Mouse (Mus musculus) midbrain, embryonic 10.5 days (tissue): ENCODE results near the gene Zc3h8. TPM values are rescaled to one million over a fixed set of nuclear protein-coding genes. Genes with fewer than 3 reads are reported as not detected.

Experiments
- DNase-seq: peaks from one replicate; pipeline ENCODE4 v3.0.0-alpha.2; 2017; ENCODE audit warnings: low spot score
- H3K27ac ChIP-seq: fragments of 300-500 bp; sonication (generic); replicated peaks from 2 replicates; pipeline ENCODE4 v1.5.1; 2016; ENCODE audit warnings: mild to moderate bottlenecking
- H3K27me3 ChIP-seq: fragments of 300-500 bp; sonication (generic); 2 replicates; pipeline ENCODE4 v1.6.1; 2016; ENCODE audit warnings: low read depth, mild to moderate bottlenecking; ENCODE audit not compliant: poor library complexity, severe bottlenecking
- H3K36me3 ChIP-seq: fragments of 300-500 bp; sonication (generic); 2 replicates; pipeline ENCODE4 v1.6.1; 2016; ENCODE audit warnings: mild to moderate bottlenecking, moderate library complexity
- H3K4me1 ChIP-seq: fragments of 300-500 bp; sonication (generic); 2 replicates; pipeline ENCODE4 v1.6.1; 2016
- H3K4me3 ChIP-seq: fragments of 300-500 bp; sonication (generic); 2 replicates; pipeline ENCODE4 v1.5.1; 2016; ENCODE audit warnings: mild to moderate bottlenecking, moderate library complexity
- H3K9me3 ChIP-seq: fragments of 300-500 bp; sonication (generic); replicated peaks from 2 replicates; pipeline ENCODE4 v1.6.1; 2016; ENCODE audit warnings: mild to moderate bottlenecking
- WGBS: fragments of 180-500 bp; shearing (Covaris S2); methylation state at CpG from one replicate; pipeline ENCODE4 v1.1.7; 2016; 5-methylcytosine and 5-hydroxymethylcytosine counted together
- polyA plus RNA-seq: library from polyadenylated mRNA; unstranded; fragments of >200 nt; fragmentation: Nextera tagmentation; extraction: Ambion mirVana; gene quantifications from 2 replicates; pipeline ENCODE4 v1.2.1, GENCODE M21; 2016

Zc3h8 gene
- polyA plus RNA-seq, 1 experiment from 2014 or later, result 9.0 TPM

DNA sequence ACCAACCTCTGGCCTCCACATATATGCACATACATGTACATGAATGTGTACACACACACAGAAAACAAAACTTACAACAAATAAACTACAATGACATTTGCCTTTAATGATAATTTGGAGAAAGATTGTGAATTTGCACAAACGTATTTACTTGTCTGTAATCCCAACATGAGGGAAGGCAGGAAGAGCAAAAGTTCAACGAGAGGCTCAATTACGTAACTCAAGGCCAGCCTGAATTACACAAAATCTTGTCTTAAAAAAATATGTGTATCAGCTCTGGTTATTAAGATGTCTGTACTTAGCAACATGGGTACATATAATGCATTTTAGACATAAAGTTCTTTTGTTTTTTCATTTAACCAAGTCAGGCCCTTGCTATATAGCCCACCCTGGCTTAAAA, 7.6 kb downstream of the Zc3h8 start:
- 92% methylated on average over 3 of the region's 3 CpGs for WGBS
- Histone ChIP-seq H3K4me1 (no peaks in the 10 kb centered on the region), H3K9me3 (no peaks in the 10 kb centered on the region), H3K4me3 (no peak overlapping the region), H3K27me3 (no peaks in the 10 kb centered on the region), H3K27ac (no peak overlapping the region), H3K36me3 (peaks cover 43% of the 10 kb centered on the region)
- no peak for DNase-seq

DNA sequence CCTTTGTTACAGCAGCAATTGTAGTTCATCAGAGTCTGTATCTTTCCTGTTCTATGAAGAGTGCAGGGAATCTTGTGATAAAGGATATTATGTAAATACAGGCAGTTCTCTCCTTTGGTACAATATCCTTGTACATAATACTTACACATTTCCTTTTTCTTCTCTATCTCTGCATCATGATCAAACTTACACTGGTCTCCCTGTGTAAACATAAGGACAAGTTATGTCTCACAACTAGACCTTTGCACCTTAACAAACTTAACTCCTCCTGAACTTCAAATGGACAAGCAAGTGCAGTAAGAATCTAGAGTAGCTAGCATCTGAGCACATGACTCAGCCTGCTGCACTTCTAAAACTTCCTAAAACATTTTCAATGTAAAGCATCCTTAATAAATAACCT, 13.2 kb downstream of the Zc3h8 start:
- H3K36me3 ChIP-seq, result peaks cover 54% of the 10 kb centered on the region
- no peak overlapping the region for H3K4me3 ChIP-seq
- no peaks in the 10 kb centered on the region for H3K9me3 ChIP-seq
- no peak overlapping the region for H3K27ac ChIP-seq
- H3K27me3 ChIP-seq, result no peaks in the 10 kb centered on the region
- DNase-seq, result no peak
- no peaks in the 10 kb centered on the region for H3K4me1 ChIP-seq

DNA sequence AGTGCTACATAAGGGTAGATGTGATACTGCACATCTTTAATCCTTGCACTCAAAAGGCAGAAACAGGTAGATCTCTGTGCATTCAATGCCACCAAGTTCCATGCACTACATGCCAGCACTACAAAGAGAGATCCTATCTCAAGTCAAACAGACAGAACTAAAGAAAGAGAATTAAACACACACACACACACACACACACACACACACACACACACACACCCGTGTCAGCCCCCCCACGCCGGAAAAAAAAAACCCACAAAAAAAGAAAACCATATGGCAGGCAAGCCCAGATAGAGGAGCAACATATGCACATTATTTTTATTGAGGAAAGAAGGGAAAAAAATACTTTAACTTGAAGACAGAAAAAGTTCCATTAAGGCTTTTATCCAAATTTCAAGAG, 15.4 kb downstream of the Zc3h8 start:
- H3K36me3 ChIP-seq, result peaks cover 50% of the 10 kb centered on the region

GRCm38 (mm10) chr2:128924799-128925198, 19.1 kb downstream of the Zc3h8 start:
- Histone ChIP-seq H3K9me3 (no peaks in the 10 kb centered on the region), H3K27me3 (no peaks in the 10 kb centered on the region), H3K27ac (no peak overlapping the region), H3K36me3 (peaks cover 32% of the 10 kb centered on the region), H3K4me3 (no peak overlapping the region), H3K4me1 (no peaks in the 10 kb centered on the region)
- DNase-seq, result no peak
- 86% methylated on average over 4 of the region's 4 CpGs for WGBS

More for the DNA sequence above, 15.4 kb downstream of the Zc3h8 start:
- Histone ChIP-seq H3K9me3 (no peaks in the 10 kb centered on the region), H3K4me3 (no peak overlapping the region), H3K27ac (no peak overlapping the region), H3K4me1 (no peaks in the 10 kb centered on the region), H3K27me3 (no peaks in the 10 kb centered on the region)
- WGBS, result 94% methylated on average over 3 of the region's 3 CpGs
- no peak for DNase-seq

DNA sequence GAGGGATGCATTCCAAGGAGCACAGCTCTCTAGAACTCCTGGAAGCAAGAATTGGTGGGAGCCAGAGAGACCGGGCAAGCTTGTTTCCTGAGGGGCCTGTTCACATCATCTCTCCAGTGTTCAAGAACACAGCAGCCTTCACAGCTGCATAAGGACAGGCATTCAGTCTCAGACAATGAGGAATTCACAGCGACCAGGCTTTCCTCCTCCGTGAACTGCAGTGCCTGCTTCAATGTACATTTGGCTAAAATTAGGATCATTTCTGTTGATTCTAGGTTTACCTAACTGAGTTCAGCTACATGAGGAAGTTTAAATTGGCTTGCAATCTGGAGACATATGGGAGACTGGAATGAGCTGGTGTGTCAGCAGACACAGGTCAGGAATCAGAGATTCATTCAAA, 27.3 kb downstream of the Zc3h8 start:
- DNase-seq, result no peak
- Histone ChIP-seq H3K9me3 (no peaks in the 10 kb centered on the region), H3K36me3 (no peaks in the 10 kb centered on the region), H3K4me3 (no peak overlapping the region), H3K27me3 (no peaks in the 10 kb centered on the region), H3K27ac (no peak overlapping the region), H3K4me1 (no peaks in the 10 kb centered on the region)
- WGBS, result 77% methylated on average over 3 of the region's 3 CpGs

- H3K27me3 ChIP-seq, result no peaks in the 10 kb centered on the region
These were observed 28.9 kb downstream of the Zc3h8 start for GRCm38 (mm10) chr2:128914978-128915377.

DNA sequence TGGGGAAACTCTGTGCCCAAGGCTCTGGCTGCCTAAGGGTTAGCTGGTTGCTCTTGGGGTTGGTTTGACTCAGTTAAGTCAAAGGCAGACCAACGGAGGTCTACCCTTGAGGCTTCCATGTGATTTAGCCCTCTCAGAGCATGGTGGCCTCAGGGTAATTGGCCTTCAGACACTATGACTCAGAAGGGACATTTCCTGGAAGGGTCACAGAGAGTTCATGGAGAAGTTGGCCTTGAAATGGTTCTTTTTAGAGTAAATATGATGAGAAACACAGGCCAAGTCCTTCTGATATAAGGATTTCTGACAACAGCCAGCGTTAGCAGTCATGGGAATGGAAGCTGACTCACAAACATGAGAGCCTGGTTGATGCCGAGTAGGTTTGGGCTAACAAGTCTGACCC, 40.2 kb downstream of the Zc3h8 start:
- no peak for DNase-seq
- H3K36me3 ChIP-seq, result no peaks in the 10 kb centered on the region
- H3K27me3 ChIP-seq, result no peaks in the 10 kb centered on the region
- H3K4me1 ChIP-seq, result no peaks in the 10 kb centered on the region
- WGBS, result 87% methylated on average over 3 of the region's 3 CpGs
- H3K4me3 ChIP-seq, result no peak overlapping the region
- H3K9me3 ChIP-seq, result peaks cover 8% of the 10 kb centered on the region; the same call in 1 of the 2 replicates
- no peak overlapping the region for H3K27ac ChIP-seq

More at GRCm38 (mm10) chr2:128914978-128915377, 28.9 kb downstream of the Zc3h8 start:
- Histone ChIP-seq H3K36me3 (no peaks in the 10 kb centered on the region), H3K4me1 (no peaks in the 10 kb centered on the region), H3K9me3 (no peaks in the 10 kb centered on the region), H3K27ac (no peak overlapping the region), H3K4me3 (no peak overlapping the region)
- 82% methylated on average over 4 of the region's 4 CpGs for WGBS
- DNase-seq, result no peak

- Histone ChIP-seq H3K27me3 (no peaks in the 10 kb centered on the region), H3K36me3 (no peaks in the 10 kb centered on the region), H3K9me3 (peaks cover 8% of the 10 kb centered on the region; the same call in 1 of the 2 replicates), H3K27ac (no peak overlapping the region), H3K4me3 (no peak overlapping the region), H3K4me1 (no peaks in the 10 kb centered on the region)
- 91% methylated on average over 6 of the region's 6 CpGs for WGBS
- DNase-seq, result no peak
These were observed 41.0 kb downstream of the Zc3h8 start for GRCm38 (mm10) chr2:128902843-128903242.

GRCm38 (mm10) chr2:128892180-128892721, 51.6 kb downstream of the Zc3h8 start:
- DNase-seq, result peak; percentile 34
- Histone ChIP-seq H3K27me3 (peaks cover 13% of the 10 kb centered on the region), H3K27ac (peak overlapping the region; percentile 9; the same call in 1 of the 2 replicates), H3K4me1 (peaks cover 8% of the 10 kb centered on the region), H3K9me3 (0 out of 2 replicates have a peak, but pooled peaks cover 4% of the 10 kb centered on the region), H3K4me3 (peak overlapping the region; percentile 55), H3K36me3 (no peaks in the 10 kb centered on the region)
- 5% methylated on average over 30 of the region's 37 CpGs for WGBS

GRCm38 (mm10) chr2:128890661-128891335, 53.1 kb downstream of the Zc3h8 start:
- H3K27me3 ChIP-seq, result peaks cover 13% of the 10 kb centered on the region
- DNase-seq, result no peak
- H3K27ac ChIP-seq, result no peak overlapping the region
- H3K4me3 ChIP-seq, result no peak overlapping the region
- 0 out of 2 replicates have a peak, but pooled peaks cover 4% of the 10 kb centered on the region for H3K9me3 ChIP-seq
- WGBS, result 89% methylated on average over 4 of the region's 4 CpGs
- no peaks in the 10 kb centered on the region for H3K36me3 ChIP-seq
- H3K4me1 ChIP-seq, result peaks cover 8% of the 10 kb centered on the region

DNA sequence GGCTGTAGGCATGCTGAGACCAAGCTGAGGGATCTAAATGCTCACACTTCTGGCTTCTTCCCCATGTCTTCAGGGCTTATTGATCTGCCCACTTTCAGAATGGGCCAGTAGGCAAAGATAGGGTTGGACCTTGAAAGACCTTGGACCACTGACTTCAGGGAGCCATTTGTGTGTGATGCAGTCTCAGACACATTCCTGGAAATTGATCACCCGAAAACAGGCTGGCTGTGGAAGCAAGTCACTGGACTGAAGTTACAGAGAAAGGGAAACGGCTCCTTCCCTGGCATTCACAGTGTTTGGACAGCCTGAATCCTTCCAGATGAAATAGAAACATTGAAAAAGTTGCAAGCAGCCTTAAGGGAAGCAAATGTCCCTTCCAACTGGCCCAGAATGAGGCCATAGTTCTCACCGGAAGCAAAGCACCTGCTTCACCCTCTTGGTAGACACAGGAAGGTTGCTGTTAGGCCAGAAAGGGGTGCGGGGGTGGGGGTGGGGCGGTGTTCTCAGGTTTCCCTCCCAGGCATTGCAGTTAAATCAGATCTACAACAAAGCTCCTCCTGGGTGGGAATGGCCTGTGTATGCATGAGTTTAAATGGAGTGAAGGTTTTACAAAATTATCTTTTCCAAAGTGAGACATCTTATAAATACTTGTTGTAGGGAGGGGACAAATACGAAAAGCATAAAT, 55.9 kb downstream of the Zc3h8 start:
- WGBS, result 54% methylated on average over 6 of the region's 6 CpGs

GRCm38 (mm10) chr2:128885225-128885811, 58.6 kb downstream of the Zc3h8 start:
- H3K9me3 ChIP-seq, result no peaks in the 10 kb centered on the region
- WGBS, result 76% methylated on average over 8 of the region's 8 CpGs
- H3K4me3 ChIP-seq, result no peak overlapping the region
- DNase-seq, result no peak
- H3K36me3 ChIP-seq, result no peaks in the 10 kb centered on the region
- no peaks in the 10 kb centered on the region for H3K4me1 ChIP-seq
- H3K27ac ChIP-seq, result no peak overlapping the region
- no peaks in the 10 kb centered on the region for H3K27me3 ChIP-seq

More for the DNA sequence above, 55.9 kb downstream of the Zc3h8 start:
- peaks cover 8% of the 10 kb centered on the region for H3K4me1 ChIP-seq
- H3K27ac ChIP-seq, result no peak overlapping the region
- H3K36me3 ChIP-seq, result no peaks in the 10 kb centered on the region
- H3K27me3 ChIP-seq, result peaks cover 12% of the 10 kb centered on the region
- no peak for DNase-seq
- H3K4me3 ChIP-seq, result no peak overlapping the region
- 0 out of 2 replicates have a peak, but pooled peaks cover 4% of the 10 kb centered on the region for H3K9me3 ChIP-seq

GRCm38 (mm10) chr2:128881236-128881635, 62.6 kb downstream of the Zc3h8 start:
- DNase-seq, result no peak
- Histone ChIP-seq H3K36me3 (no peaks in the 10 kb centered on the region), H3K27me3 (no peaks in the 10 kb centered on the region), H3K9me3 (no peaks in the 10 kb centered on the region), H3K27ac (no peak overlapping the region), H3K4me1 (no peaks in the 10 kb centered on the region), H3K4me3 (no peak overlapping the region)
- WGBS, result 73% methylated on average over 4 of the region's 4 CpGs
